Mouse (Mus musculus) myocyte (in vitro differentiated cells): Measurements from ENCODE around the gene Eif1. TPM values are rescaled to one million over a fixed set of nuclear protein-coding genes. Genes with fewer than 3 reads are reported as not detected.
A peak's percentile ranks its signal among the peaks of the same experiment; 100 is the strongest.
"Not testable (repeated sequence)": the region's sequence is repeated elsewhere in the genome, so short reads cannot be mapped to it uniquely, and the experiment has no call there.

Experiments used
- H3K27me3 ChIP-seq: one replicate; pipeline ENCODE4 v1.6.1; 2011; ENCODE audit not compliant: control insufficient read depth, insufficient read depth, insufficient read length
- H3K36me3 ChIP-seq: one replicate; pipeline ENCODE4 v1.6.1; 2011; ENCODE audit not compliant: control insufficient read depth, insufficient read depth
- H3K4me2 ChIP-seq: one replicate; pipeline ENCODE4 v1.6.1; 2011; ENCODE audit warnings: low read depth, control low read depth
- H3K4me3 ChIP-seq: one replicate; pipeline ENCODE4 v1.5.1; 2011; ENCODE audit warnings: mild to moderate bottlenecking, control low read depth, moderate library complexity
- H3K79me2 ChIP-seq: one replicate; pipeline ENCODE4 v1.6.1; 2011; ENCODE audit not compliant: control insufficient read depth, insufficient read depth
- H3ac ChIP-seq: one replicate; pipeline ENCODE4 v1.6.1; 2011; ENCODE audit not compliant: control insufficient read depth, insufficient read length
- CEBPB ChIP-seq: IDR thresholded peaks from 2 replicates; pipeline ENCODE4 v1.6.1; 2011; ENCODE audit warnings: mild to moderate bottlenecking, moderate library complexity; ENCODE audit not compliant: poor library complexity, insufficient read depth, severe bottlenecking
- E2F4 ChIP-seq: IDR thresholded peaks from one replicate; pipeline ENCODE4 v1.6.1; 2011; ENCODE audit warnings: mild to moderate bottlenecking, control low read depth, moderate library complexity; ENCODE audit not compliant: insufficient read depth
- MAX ChIP-seq: IDR thresholded peaks from one replicate; pipeline ENCODE4 v1.6.1; 2011; ENCODE audit warnings: low read depth, mild to moderate bottlenecking, control low read depth
- MYOD1 ChIP-seq, 3 experiments: IDR thresholded peaks; one replicate each; pipeline ENCODE4 v1.6.1; 2011; ENCODE audit warnings: control low read depth in 2 of 3, low read depth in 2 of 3, mild to moderate bottlenecking in 2 of 3, moderate library complexity in 1 of 3; ENCODE audit not compliant: insufficient read length in 2 of 3, control insufficient read depth in 1 of 3
- MYOG ChIP-seq, 3 experiments: IDR thresholded peaks; one replicate each; pipeline ENCODE4 v1.6.1; 2011; ENCODE audit warnings: control low read depth in 2 of 3, low read depth in 2 of 3, mild to moderate bottlenecking in 2 of 3; ENCODE audit not compliant: insufficient read length in 2 of 3, control insufficient read depth in 1 of 3, insufficient read depth in 1 of 3
- POLR2A ChIP-seq: IDR thresholded peaks from one replicate; pipeline ENCODE4 v1.6.1; 2011; ENCODE audit warnings: low read depth, mild to moderate bottlenecking, control low read depth, moderate library complexity; ENCODE audit not compliant: insufficient read length
- POLR2AphosphoS2 ChIP-seq: IDR thresholded peaks from one replicate; pipeline ENCODE4 v1.6.1; 2011; ENCODE audit warnings: low read depth, control low read depth; ENCODE audit not compliant: insufficient read length
- REST ChIP-seq: IDR thresholded peaks from one replicate; pipeline ENCODE4 v1.6.1; 2011; ENCODE audit warnings: mild to moderate bottlenecking, control low read depth, moderate library complexity; ENCODE audit not compliant: insufficient read depth, insufficient read length
- SRF ChIP-seq: IDR thresholded peaks from one replicate; pipeline ENCODE4 v1.6.1; 2011; ENCODE audit warnings: low read depth; ENCODE audit not compliant: control insufficient read depth, insufficient read length
- TCF12 ChIP-seq: IDR thresholded peaks from one replicate; pipeline ENCODE4 v1.6.1; 2011; ENCODE audit warnings: mild to moderate bottlenecking, control low read depth; ENCODE audit not compliant: poor library complexity, insufficient read depth, severe bottlenecking
- TCF3 ChIP-seq: IDR thresholded peaks from one replicate; pipeline ENCODE4 v1.6.1; 2011; ENCODE audit warnings: low read depth, control low read depth; ENCODE audit not compliant: insufficient read length
- USF1 ChIP-seq: IDR thresholded peaks from one replicate; pipeline ENCODE4 v1.6.1; 2011; ENCODE audit warnings: low read depth, mild to moderate bottlenecking, control low read depth, moderate library complexity
- polyA plus RNA-seq: library from polyadenylated mRNA; unstranded; fragments of >200 nt; fragmentation: generic; extraction: Trizol; gene quantifications from one replicate; pipeline ENCODE4 v1.2.1, GENCODE M21; 2012; ENCODE audit warnings: missing spikeins

The Eif1 gene
- polyA plus RNA-seq, 1 experiment = 1,731 TPM

DNA sequence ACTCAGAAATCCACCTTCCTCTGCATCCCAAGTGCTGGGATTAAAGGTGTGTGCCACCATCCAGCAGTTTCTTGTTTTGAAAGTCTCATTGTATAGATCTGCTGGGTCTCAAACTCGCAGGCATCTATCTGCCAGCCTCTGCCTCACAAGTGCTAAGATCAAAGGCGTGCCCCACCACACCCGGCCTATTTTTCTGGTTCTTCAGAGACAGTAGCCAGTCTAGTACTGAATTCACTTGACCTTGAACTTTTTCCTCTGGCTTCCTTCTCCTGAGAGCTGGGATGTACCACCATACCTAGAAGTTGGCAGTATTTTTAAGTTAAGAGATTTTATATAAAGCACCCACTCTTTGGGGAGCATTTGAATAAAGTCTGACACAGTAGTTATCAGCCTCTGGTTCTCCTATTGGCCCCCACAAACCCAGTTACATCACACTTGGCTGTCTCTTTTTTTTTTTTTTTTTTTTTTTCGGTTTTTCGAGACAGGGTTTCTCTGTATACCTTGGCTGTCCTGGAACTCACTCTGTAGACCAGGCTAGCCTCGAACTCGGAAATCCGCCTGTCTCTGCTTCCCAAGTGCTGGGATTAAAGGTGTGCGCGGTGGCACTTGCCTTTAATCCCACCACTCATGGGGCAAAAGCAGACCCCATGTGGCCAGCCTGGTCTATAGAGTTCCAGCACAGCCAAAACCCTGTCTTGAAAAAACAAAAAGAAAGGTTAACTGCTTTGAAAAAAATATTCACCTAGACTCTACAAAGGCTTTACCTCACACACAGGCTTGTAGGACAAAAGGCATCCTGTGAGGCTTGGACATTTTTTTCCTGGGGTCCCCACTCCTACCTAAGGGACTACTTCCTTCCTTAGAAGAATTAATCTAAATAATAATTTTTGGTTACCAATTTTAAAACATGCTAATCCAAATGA is 895 bp upstream of the Eif1 start:
- Histone ChIP-seq H3K27me3 (peaks cover 4% of the 10 kb centered on the region), H3K36me3 (peaks cover 26% of the 10 kb centered on the region), H3K79me2 (peaks cover 9% of the 10 kb centered on the region), H3K4me3 (peak overlapping the region; percentile 95), H3ac (no peak overlapping the region), H3K4me2 (peak overlapping the region; percentile 94)
- no peak for TF ChIP-seq USF1
- no peak for TF ChIP-seq REST
- TF ChIP-seq E2F4 = no peak
- TF ChIP-seq CEBPB = no peak
- no peak for TF ChIP-seq MAX
- TF ChIP-seq MYOD1 (IDR thresholded peaks at IDR 0.05; ENCODE audit: control insufficient read depth in 1 of 3, insufficient read length in 2 of 3, low read depth in 2 of 3) = no peak
- no peak for TF ChIP-seq MYOG (IDR thresholded peaks at IDR 0.05; ENCODE audit: control insufficient read depth in 1 of 3, insufficient read depth in 1 of 3, insufficient read length in 2 of 3, low read depth in 2 of 3)
- TF ChIP-seq TCF3 = no peak
- no peak for TF ChIP-seq SRF
- no peak for TF ChIP-seq TCF12
- no peak for TF ChIP-seq POLR2A
- TF ChIP-seq POLR2AphosphoS2 = no peak

DNA sequence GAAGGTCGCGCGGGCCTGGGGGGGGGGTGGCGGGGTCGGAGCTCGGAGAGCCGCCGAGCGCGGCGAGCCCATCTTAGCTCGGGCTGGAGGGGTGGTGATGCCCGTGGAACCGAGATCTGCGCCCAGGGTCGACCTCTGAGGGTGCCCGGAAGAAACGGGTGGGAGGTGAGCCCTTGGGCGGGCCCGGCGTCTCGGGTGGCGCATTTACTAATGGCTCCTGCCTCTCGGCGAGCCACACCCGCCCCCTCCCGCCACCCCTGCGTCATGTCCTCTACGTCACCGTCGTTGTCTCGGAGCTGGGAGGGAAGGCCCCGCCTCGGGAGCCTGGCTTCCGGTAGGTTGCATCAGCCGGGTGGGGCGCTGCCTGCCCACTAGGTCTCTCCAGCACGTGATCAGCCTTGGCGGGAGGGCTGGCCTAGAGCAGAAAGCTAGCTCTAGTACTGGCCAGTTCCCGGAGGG is 516 bp downstream of the Eif1 start:
- peaks cover 3% of the 10 kb centered on the region for H3K27me3 ChIP-seq
- peak overlapping the region; percentile 97 for H3K4me2 ChIP-seq
- TF ChIP-seq MYOD1 (IDR thresholded peaks at IDR 0.05; ENCODE audit: control insufficient read depth in 1 of 3, insufficient read length in 2 of 3, low read depth in 2 of 3) = no peak
- TF ChIP-seq TCF12 = no peak
- peak; percentile 98 for TF ChIP-seq USF1
- peak; percentile 64 for TF ChIP-seq E2F4
- peak; percentile 69 for TF ChIP-seq SRF
- TF ChIP-seq REST = no peak
- peak; percentile 88 for TF ChIP-seq POLR2A
- TF ChIP-seq POLR2AphosphoS2 = peak; percentile 98
- peak; percentile 80 for TF ChIP-seq CEBPB
- no peak for TF ChIP-seq TCF3
- TF ChIP-seq MYOG (IDR thresholded peaks at IDR 0.05; ENCODE audit: control insufficient read depth in 1 of 3, insufficient read depth in 1 of 3, insufficient read length in 2 of 3, low read depth in 2 of 3) = peak in 1 of 3 experiments; percentile 5
- TF ChIP-seq MAX = peak; percentile 63
- peaks cover 9% of the 10 kb centered on the region for H3K79me2 ChIP-seq
- H3K36me3 ChIP-seq = peaks cover 26% of the 10 kb centered on the region
- peak overlapping the region; percentile 67 for H3ac ChIP-seq
- H3K4me3 ChIP-seq = peak overlapping the region; percentile 95

DNA sequence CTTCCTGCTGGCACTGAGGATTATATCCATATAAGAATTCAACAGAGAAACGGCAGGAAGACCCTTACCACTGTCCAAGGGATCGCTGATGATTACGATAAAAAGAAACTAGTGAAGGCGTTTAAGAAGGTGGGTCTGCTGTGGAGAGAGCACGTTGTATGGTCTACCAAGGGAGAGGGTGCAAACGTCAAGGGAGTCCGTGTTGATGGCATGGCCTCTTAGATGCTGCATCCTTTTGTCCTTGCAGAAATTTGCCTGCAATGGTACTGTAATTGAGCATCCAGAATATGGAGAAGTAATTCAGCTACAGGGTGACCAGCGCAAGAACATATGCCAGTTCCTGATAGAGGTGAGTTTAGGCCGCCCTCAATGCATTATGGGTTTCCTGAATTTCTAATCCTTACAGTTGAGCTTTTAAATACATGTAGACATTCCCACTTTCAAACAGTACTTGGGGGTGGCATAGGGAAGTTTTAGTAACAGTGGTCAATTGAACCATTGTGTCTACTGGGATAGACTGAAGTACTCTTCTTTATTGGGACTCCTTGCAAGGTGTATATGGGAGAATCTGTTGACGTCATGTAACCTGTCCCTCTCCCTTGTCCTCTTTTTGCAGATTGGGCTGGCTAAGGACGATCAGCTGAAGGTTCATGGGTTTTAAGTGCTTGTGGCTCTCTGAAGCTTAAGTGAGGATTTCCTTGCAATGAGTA is 1.2 kb downstream of the Eif1 start:
- peaks cover 26% of the 10 kb centered on the region for H3K36me3 ChIP-seq
- H3ac ChIP-seq = peak overlapping the region; percentile 67
- H3K27me3 ChIP-seq, H3K79me2 ChIP-seq: not testable (repeated sequence)
- H3K4me3 ChIP-seq = peak overlapping the region; percentile 95
- H3K4me2 ChIP-seq = peak overlapping the region; percentile 97

DNA sequence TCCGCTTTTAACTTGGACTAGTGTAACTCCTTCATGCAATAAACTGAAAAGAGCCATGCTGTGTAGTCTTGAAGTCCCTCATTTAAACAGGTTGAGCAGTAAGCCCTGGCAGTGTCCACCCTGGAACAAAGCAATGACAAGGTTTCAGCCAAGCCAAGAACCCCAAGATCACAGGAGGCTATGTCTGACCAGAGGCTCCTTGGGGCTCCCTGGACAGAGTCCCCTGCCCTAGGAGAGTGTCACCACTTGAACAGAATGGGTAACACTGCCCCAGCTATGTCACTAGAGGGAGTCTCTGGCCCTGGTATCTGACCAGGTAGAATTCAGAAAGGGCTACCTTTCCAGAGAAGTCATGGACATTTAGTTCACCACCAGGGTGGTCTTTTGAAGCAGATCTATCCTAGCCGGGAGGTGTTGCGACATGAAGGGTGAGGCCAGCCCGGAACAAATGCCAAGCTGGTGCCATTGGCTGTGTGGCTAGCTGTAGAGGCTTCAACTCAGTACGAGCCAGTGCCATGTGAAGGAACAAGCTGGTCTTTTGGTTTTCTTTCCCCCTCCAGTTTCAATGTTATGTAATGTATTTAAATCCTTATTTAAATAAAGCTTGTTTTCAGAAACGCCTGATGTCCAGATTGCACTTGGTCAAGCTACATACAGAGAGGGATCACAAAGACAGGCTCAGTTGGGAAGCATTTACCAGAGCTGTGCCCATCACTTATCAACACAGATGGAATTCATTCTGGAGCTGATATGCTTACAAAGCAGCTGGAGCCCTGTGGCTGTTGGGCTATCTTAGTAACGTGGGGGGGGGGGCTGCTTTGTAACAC is 2.0 kb downstream of the Eif1 start:
- peak overlapping the region; percentile 67 for H3ac ChIP-seq
- not testable (repeated sequence) for H3K79me2 ChIP-seq, H3K27me3 ChIP-seq
- H3K4me3 ChIP-seq = peak overlapping the region; percentile 95
- H3K4me2 ChIP-seq = peak overlapping the region; percentile 97
- peaks cover 26% of the 10 kb centered on the region for H3K36me3 ChIP-seq
- TF ChIP-seq POLR2AphosphoS2 = peak; percentile 79
- TF ChIP-seq CEBPB = 0 out of 2 replicates have a peak, but pooled peaks have one; percentile 39
- peak; percentile 48 for TF ChIP-seq POLR2A
